Mouse (Mus musculus): ENCODE measurements at regions not wholly inside any gene's neighbourhood (a gene's known extent, or its start where the extent isn't known, plus 50 kb on each side); places are given as distances from the start of the nearest gene placed in this dataset.

DNA sequence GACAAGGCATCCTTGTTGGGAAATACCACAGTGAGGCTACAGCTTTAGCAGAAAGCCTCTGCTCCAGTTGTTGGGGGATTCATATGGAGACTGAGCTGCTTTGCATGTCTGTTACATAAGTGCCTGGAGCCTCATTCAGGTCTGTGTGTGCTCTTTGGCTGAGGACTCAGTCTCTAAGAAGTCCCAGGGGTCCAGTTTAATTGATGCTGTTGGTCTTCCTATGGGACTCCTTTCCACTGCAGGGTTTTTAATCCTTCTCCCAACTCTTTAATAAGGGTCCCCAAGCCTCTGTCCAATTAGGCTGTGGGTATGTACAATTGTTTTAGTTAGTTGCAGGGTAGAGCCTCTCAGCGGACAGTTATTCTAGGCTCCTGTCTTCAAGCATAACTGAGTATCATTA lies 436.6 kb upstream of the Grm7 start:
- Histone ChIP-seq H3K27me3 (ENCODE audit: insufficient read depth, low read length) (no peaks in the 10 kb centered on the region), H3K27ac (ENCODE audit: low read depth, low read length) (no peak overlapping the region), H3K4me3 (ENCODE audit: low read depth, low read length) (no peak overlapping the region), H3K9ac (no peak overlapping the region), H3K9me3 (ENCODE audit: low read length) (no peaks in the 10 kb centered on the region), H3K36me3 (ENCODE audit: insufficient read depth) (no peaks in the 10 kb centered on the region), H3K4me1 (ENCODE audit: insufficient read depth) (0 out of 2 replicates have a peak, but pooled peaks cover 3% of the 10 kb centered on the region), H3K4me2 (ENCODE audit: low read depth) (no peak overlapping the region)
- no peak for TF ChIP-seq CTCF (IDR thresholded peaks at IDR 0.05; ENCODE audit: low read depth)
- 86% methylated on average over 1 of the region's 1 CpGs for WGBS
- ATAC-seq: no peak
- DNase-seq: no peak

DNA sequence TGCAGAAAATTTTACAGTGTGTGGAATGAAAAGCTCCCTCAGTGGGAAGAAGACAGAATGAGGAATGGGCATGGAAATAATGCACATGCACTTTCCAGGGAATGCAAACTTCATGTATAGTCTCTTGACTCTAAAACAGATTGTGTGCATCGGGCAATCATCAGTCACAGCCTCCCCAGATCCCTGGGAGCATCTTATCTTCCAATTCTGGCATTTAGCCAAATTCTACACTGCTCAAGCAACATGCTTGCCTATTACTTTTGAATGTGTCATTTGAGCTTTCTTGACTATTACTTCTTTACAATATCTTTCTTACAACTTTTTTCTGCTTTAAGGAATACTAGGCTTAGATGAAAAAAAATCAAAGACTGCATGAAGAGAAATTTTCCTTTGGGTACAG lies 397.9 kb upstream of the Grm7 start:
- Histone ChIP-seq H3K27ac (ENCODE audit: low read depth, low read length) (no peak overlapping the region), H3K27me3 (ENCODE audit: insufficient read depth, low read length) (no peaks in the 10 kb centered on the region), H3K4me3 (ENCODE audit: low read depth, low read length) (no peak overlapping the region), H3K9ac (no peak overlapping the region), H3K4me1 (ENCODE audit: insufficient read depth) (no peaks in the 10 kb centered on the region), H3K36me3 (ENCODE audit: insufficient read depth) (no peaks in the 10 kb centered on the region), H3K9me3 (ENCODE audit: low read length) (no peaks in the 10 kb centered on the region), H3K4me2 (ENCODE audit: low read depth) (no peak overlapping the region)
- ATAC-seq (no peak), DNase-seq (no peak)
- 46% methylated on average over 1 of the region's 1 CpGs for WGBS
- TF ChIP-seq CTCF (IDR thresholded peaks at IDR 0.05; ENCODE audit: low read depth): no peak

DNA sequence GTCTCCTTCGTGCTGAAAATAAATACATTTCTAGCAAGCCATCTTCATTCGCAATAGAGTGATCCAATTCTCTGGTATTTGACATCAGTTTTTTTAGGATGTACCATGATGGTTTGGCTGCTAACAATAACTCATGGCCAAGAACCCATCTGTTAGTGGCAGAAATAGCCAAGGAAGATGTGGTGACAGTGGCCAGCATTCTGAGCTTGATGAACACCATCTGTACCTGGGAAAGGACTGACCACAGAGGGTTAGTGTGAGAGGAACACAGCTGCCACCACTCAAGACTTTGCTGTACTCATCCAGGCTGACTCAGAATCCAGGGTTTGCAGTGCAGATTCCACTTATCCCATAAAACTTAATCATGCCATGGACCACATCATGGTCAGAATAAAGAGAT lies 348.8 kb upstream of the Grm7 start:
- 74% methylated on average over 2 of the region's 2 CpGs for WGBS
- H3K4me3 ChIP-seq (ENCODE audit: low read depth, low read length): no peak overlapping the region
- no peaks in the 10 kb centered on the region for H3K4me1 ChIP-seq (ENCODE audit: insufficient read depth)
- no peaks in the 10 kb centered on the region for H3K36me3 ChIP-seq (ENCODE audit: insufficient read depth)
- H3K9ac ChIP-seq: no peak overlapping the region
- TF ChIP-seq CTCF (IDR thresholded peaks at IDR 0.05; ENCODE audit: low read depth): no peak
- H3K27me3 ChIP-seq (ENCODE audit: insufficient read depth, low read length): no peaks in the 10 kb centered on the region
- H3K9me3 ChIP-seq (ENCODE audit: low read length): no peaks in the 10 kb centered on the region
- ATAC-seq (no peak), DNase-seq (no peak)
- no peak overlapping the region for H3K4me2 ChIP-seq (ENCODE audit: low read depth)
- H3K27ac ChIP-seq (ENCODE audit: low read depth, low read length): no peak overlapping the region

All from forebrain, postnatal 0 days (tissue).